In genomic region chr17:50208137-50209045, GRCm38 (mm10) we compare ENCODE assay signal across 31 mouse cellular contexts.
"Had no signal": no experiment of that assay in that cellular context is flagged by ENCODE, and none has a peak within 500 bp of the region (broad histone marks: within the 10 kb centered on the region; RNA-seq: fewer than 3 reads in every experiment).

No protein-coding gene starts in this region.

- H3K4me1 ChIP-seq: heart, embryonic 10.5 days; heart, embryonic 12.5 days; heart, embryonic 13.5 days; heart, embryonic 15.5 days; hindbrain, embryonic 10.5 days; hindbrain, embryonic 12.5 days; hindbrain, embryonic 13.5 days; hindbrain, embryonic 15.5 days; intestine, embryonic 15.5 days; kidney, embryonic 15.5 days had no signal

- H3K36me3 ChIP-seq: heart, embryonic 10.5 days; heart, embryonic 12.5 days; heart, embryonic 13.5 days; heart, embryonic 15.5 days; hindbrain, embryonic 10.5 days; hindbrain, embryonic 12.5 days; hindbrain, embryonic 13.5 days; hindbrain, embryonic 15.5 days; intestine, embryonic 15.5 days; kidney, embryonic 15.5 days had no signal

- H3K4me2 ChIP-seq: heart, embryonic 11.5 days; heart, embryonic 12.5 days; heart, embryonic 13.5 days; heart, embryonic 15.5 days; hindbrain, embryonic 12.5 days; hindbrain, embryonic 13.5 days; hindbrain, embryonic 14.5 days; hindbrain, embryonic 15.5 days; intestine, embryonic 15.5 days; kidney, embryonic 15.5 days had no signal

- H3K4me3 ChIP-seq: heart, embryonic 10.5 days; heart, embryonic 12.5 days; heart, embryonic 13.5 days; heart, embryonic 15.5 days; hindbrain, embryonic 10.5 days; hindbrain, embryonic 12.5 days; hindbrain, embryonic 13.5 days; hindbrain, embryonic 15.5 days; intestine, embryonic 15.5 days; kidney, embryonic 15.5 days; layer of hippocampus, adult 2 months had no signal

- DNase-seq: heart, postnatal 10 days; heart, postnatal 14 days; heart, postnatal 36 days; heart, postnatal 4 days; kidney, adult 11 months; kidney, adult 18-20 months; kidney, adult 2 months; kidney, adult 8-10 months; kidney, adult 9 months; kidney, postnatal 10 days; kidney, postnatal 14 days; kidney, postnatal 25 days; kidney, postnatal 36 days; kidney, postnatal 4 days; layer of hippocampus, adult 9-11 months; layer of hippocampus, postnatal 36 days had no signal

- H3K27ac ChIP-seq: heart, embryonic 10.5 days; heart, embryonic 13.5 days; heart, embryonic 15.5 days; hindbrain, embryonic 10.5 days; hindbrain, embryonic 12.5 days; hindbrain, embryonic 13.5 days; hindbrain, embryonic 14.5 days; hindbrain, embryonic 15.5 days; hindbrain, postnatal 0 days; intestine, embryonic 15.5 days; kidney, embryonic 15.5 days; kidney, postnatal 0 days; layer of hippocampus, adult 2 months had no signal

- H3K9me3 ChIP-seq: heart, embryonic 10.5 days; heart, embryonic 12.5 days; heart, embryonic 13.5 days; heart, embryonic 15.5 days; hindbrain, embryonic 10.5 days; hindbrain, embryonic 12.5 days; hindbrain, embryonic 13.5 days; hindbrain, embryonic 15.5 days; intestine, embryonic 15.5 days; kidney, embryonic 15.5 days had no signal

- H3K27me3 ChIP-seq: heart, embryonic 12.5 days; heart, embryonic 13.5 days; heart, embryonic 15.5 days; hindbrain, embryonic 12.5 days; hindbrain, embryonic 13.5 days; hindbrain, embryonic 15.5 days; intestine, embryonic 15.5 days; kidney, embryonic 15.5 days had no signal

- H3K9ac ChIP-seq: heart, embryonic 12.5 days; heart, embryonic 13.5 days; heart, embryonic 15.5 days; hindbrain, embryonic 12.5 days; hindbrain, embryonic 13.5 days; hindbrain, embryonic 14.5 days; hindbrain, embryonic 15.5 days; intestine, embryonic 15.5 days; kidney, embryonic 15.5 days had no signal
